Mouse (Mus musculus) limb, embryonic 14.5 days (tissue): ENCODE results near the gene Gm21970. TPM values are rescaled to one million over a fixed set of nuclear protein-coding genes. Genes with fewer than 3 reads are reported as not detected.

ENCODE experiments used
- ATAC-seq: fragments of 200-750 bp; cut with Nextera tagmentation; 2 replicates; pipeline ENCODE4 v1.8.0; 2017; ENCODE audit warnings: low read depth, moderate number of reproducible peaks, moderate TSS enrichment; ENCODE audit not compliant: low FRiP score
- DNase-seq: peaks from one replicate; pipeline ENCODE4 v3.0.0-alpha.2; 2015; ENCODE audit warnings: low spot score
- H3K27ac ChIP-seq: fragments of 300-500 bp; sonication (generic); replicated peaks from 2 replicates; pipeline ENCODE4 v1.5.1; 2014; ENCODE audit warnings: low read depth, mild to moderate bottlenecking, low read length, moderate library complexity, mixed read lengths
- H3K27me3 ChIP-seq: fragments of 300-500 bp; sonication (generic); 2 replicates; pipeline ENCODE4 v1.6.1; 2014; ENCODE audit warnings: low read length, mixed read lengths; ENCODE audit not compliant: control insufficient read depth, insufficient read depth
- H3K36me3 ChIP-seq: fragments of 300-500 bp; sonication (generic); 2 replicates; pipeline ENCODE4 v1.6.1; 2014; ENCODE audit warnings: mild to moderate bottlenecking, low read length, moderate library complexity, mixed read lengths; ENCODE audit not compliant: control insufficient read depth, insufficient read depth
- H3K4me1 ChIP-seq: fragments of 300-500 bp; sonication (generic); 2 replicates; pipeline ENCODE4 v1.6.1; 2014; ENCODE audit warnings: antibody characterized with exemption, low read length, mixed read lengths; ENCODE audit not compliant: control insufficient read depth, insufficient read depth
- H3K4me2 ChIP-seq: fragments of 300-500 bp; sonication (generic); replicated peaks from 2 replicates; pipeline ENCODE4 v1.6.1; 2014; ENCODE audit warnings: low read depth, mild to moderate bottlenecking, low read length, moderate library complexity; ENCODE audit not compliant: severe bottlenecking
- H3K4me3 ChIP-seq: fragments of 300-500 bp; sonication (generic); replicated peaks from 2 replicates; pipeline ENCODE4 v1.5.1; 2014; ENCODE audit warnings: low read length
- H3K9ac ChIP-seq: fragments of 300-500 bp; sonication (generic); 2 replicates; pipeline ENCODE4 v1.6.1; 2014; ENCODE audit warnings: mild to moderate bottlenecking, low read depth, low read length, moderate library complexity; ENCODE audit not compliant: severe bottlenecking
- H3K9me3 ChIP-seq: fragments of 300-500 bp; sonication (generic); 2 replicates; pipeline ENCODE4 v1.6.1; 2016; ENCODE audit warnings: low read length; ENCODE audit not compliant: control insufficient read depth
- POLR2A ChIP-seq: fragments of 200-500 bp; IDR thresholded peaks from 2 replicates; pipeline ENCODE4 v1.8.0; 2012; ENCODE audit warnings: inconsistent platforms, mild to moderate bottlenecking, moderate library complexity, borderline replicate concordance; ENCODE audit not compliant: insufficient read depth, insufficient read length; ENCODE audit errors: extremely low read depth
- WGBS: fragments of 180-500 bp; shearing (Covaris S2); extraction: QIAGEN DNeasy Blood & Tissue Kit; methylation state at CpG from one replicate; pipeline ENCODE4 v1.1.7; 2014; 5-methylcytosine and 5-hydroxymethylcytosine counted together
- polyA plus RNA-seq, 2 experiments: library from polyadenylated mRNA; depleted of rRNA in 1 of 2; stranded (reverse) in 1 of 2; unstranded in 1 of 2; fragments of >200 nt; fragmentation: Nextera tagmentation in 1 of 2; extraction: Ambion mirVana in 1 of 2; gene quantifications; 2 replicates each; pipeline versions ENCODE4 v1.2.1 to v1.2.3; 2012 to 2014

The Gm21970 gene
- polyA plus RNA-seq (2012; rRNA removed) (not detected in 2 replicates), polyA plus RNA-seq (2014; fragmentation: Nextera tagmentation; extraction: Ambion mirVana) (not detected in 2 replicates)

DNA sequence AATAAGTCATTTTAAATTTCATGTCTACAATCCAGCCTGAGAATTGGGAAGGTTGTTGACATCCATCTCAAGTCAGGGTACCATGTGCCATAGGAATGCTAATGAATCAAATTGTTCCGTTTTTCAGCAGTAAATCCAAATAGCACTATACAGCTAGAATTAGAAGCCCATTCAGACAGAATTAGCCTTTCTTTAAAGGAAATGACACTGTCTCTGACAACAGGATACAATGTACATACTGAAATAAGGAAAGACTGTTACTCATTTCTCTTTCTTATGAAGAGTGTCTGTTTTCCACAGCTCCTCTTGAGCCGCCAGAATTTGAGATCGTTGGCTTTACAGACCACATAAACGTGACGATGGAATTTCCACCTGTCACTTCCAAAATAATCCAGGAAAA lies at the start of gene Gm21970:
TSS of gene Gm21970 (plus strand) at position 301 of the 400 bp plus-strand sequence.
- H3K4me2 ChIP-seq, result no peak within 1 kb of the TSS
- no peaks in the 10 kb centered on the region for H3K9me3 ChIP-seq
- ATAC-seq (no peak), DNase-seq (no peak)
- 78% methylated on average over 5 of the region's 5 CpGs for WGBS
- H3K27me3 ChIP-seq, result no peaks in the 10 kb centered on the region
- no peaks in the 10 kb centered on the region for H3K4me1 ChIP-seq
- no peak within 1 kb of the TSS for H3K4me3 ChIP-seq
- H3K36me3 ChIP-seq, result peaks cover 79% of the 10 kb centered on the region
- no peak for TF ChIP-seq POLR2A
- H3K27ac ChIP-seq, result no peak within 1 kb of the TSS
- H3K9ac ChIP-seq, result no peak within 1 kb of the TSS

- H3K4me1 ChIP-seq, result no peaks in the 10 kb centered on the region
- no peak overlapping the region for H3K27ac ChIP-seq
- H3K9ac ChIP-seq, result no peak overlapping the region
- WGBS, result 78% methylated on average over 9 of the region's 9 CpGs
- H3K27me3 ChIP-seq, result peaks cover 5% of the 10 kb centered on the region; the same call in 1 of the 2 replicates
- no peak overlapping the region for H3K4me2 ChIP-seq
- ATAC-seq (no peak), DNase-seq (no peak)
- H3K36me3 ChIP-seq, result no peaks in the 10 kb centered on the region
- no peak for TF ChIP-seq POLR2A
- no peak overlapping the region for H3K4me3 ChIP-seq
- H3K9me3 ChIP-seq, result no peaks in the 10 kb centered on the region
Observed at GRCm38 (mm10) chr16:91346491-91346890, 45.0 kb upstream of the Gm21970 start.

- no peak for DNase-seq
- Histone ChIP-seq H3K9me3 (no peaks in the 10 kb centered on the region), H3K27me3 (peaks cover 6% of the 10 kb centered on the region; the same call in 1 of the 2 replicates), H3K4me3 (no peak overlapping the region), H3K4me1 (no peaks in the 10 kb centered on the region), H3K27ac (no peak overlapping the region), H3K4me2 (no peak overlapping the region), H3K36me3 (no peaks in the 10 kb centered on the region), H3K9ac (no peak overlapping the region)
- no peak for ATAC-seq
- WGBS, result 66% methylated on average over 20 of the region's 20 CpGs
- no peak for TF ChIP-seq POLR2A
Observed at GRCm38 (mm10) chr16:91347491-91348263, 43.8 kb upstream of the Gm21970 start.

- Histone ChIP-seq H3K27ac (no peak overlapping the region), H3K9ac (no peak overlapping the region), H3K4me1 (no peaks in the 10 kb centered on the region), H3K36me3 (no peaks in the 10 kb centered on the region), H3K4me3 (no peak overlapping the region), H3K4me2 (no peak overlapping the region), H3K9me3 (no peaks in the 10 kb centered on the region), H3K27me3 (peaks cover 9% of the 10 kb centered on the region; the same call in 1 of the 2 replicates)
- DNase-seq, result no peak
- TF ChIP-seq POLR2A, result no peak
- WGBS, result 75% methylated on average over 14 of the region's 14 CpGs
- no peak for ATAC-seq
Observed at GRCm38 (mm10) chr16:91348264-91348565, 43.3 kb upstream of the Gm21970 start.

- no peak overlapping the region for H3K27ac ChIP-seq
- H3K9ac ChIP-seq, result no peak overlapping the region
- peaks cover 9% of the 10 kb centered on the region; the same call in 1 of the 2 replicates for H3K27me3 ChIP-seq
- no peaks in the 10 kb centered on the region for H3K4me1 ChIP-seq
- no peaks in the 10 kb centered on the region for H3K36me3 ChIP-seq
- no peak for ATAC-seq
- TF ChIP-seq POLR2A, result no peak
- no peak overlapping the region for H3K4me3 ChIP-seq
- 73% methylated on average over 28 of the region's 28 CpGs for WGBS
- DNase-seq, result no peak
- H3K9me3 ChIP-seq, result no peaks in the 10 kb centered on the region
- no peak overlapping the region for H3K4me2 ChIP-seq
Observed at GRCm38 (mm10) chr16:91348588-91349330, 42.8 kb upstream of the Gm21970 start.
